ENCODE assay signal across 14 mouse cellular contexts in genomic region chrY:90743053-90743810, GRCm38 (mm10). TPM values are rescaled to one million over a fixed set of nuclear protein-coding genes. Genes with fewer than 3 reads are reported as not detected.
DNase-seq lines count a peak whose midpoint lies in the region; ATAC-seq and TF ChIP-seq lines count a peak whose summit lies in the region.
"Not testable (repeated sequence)": the region's sequence is repeated elsewhere in the genome, so short reads cannot be mapped to it uniquely, and the experiment has no call there.
"Had no signal": no experiment of that assay in that cellular context is flagged by ENCODE, and none has a peak within 500 bp of the region (broad histone marks: within the 10 kb centered on the region; RNA-seq: fewer than 3 reads in every experiment).

No protein-coding gene starts in this region.

- peaks cover 57% of the 10 kb centered on the region for H3K9me3 ChIP-seq in forebrain, embryonic 13.5 days (replicated peaks)
- peaks cover 30% of the 10 kb centered on the region for H3K9me3 ChIP-seq in hindbrain, postnatal 0 days (ENCODE audit: low read length)

- 84% methylated on average over 41 of the region's 46 CpGs for WGBS in forebrain, embryonic 13.5 days
- 85% methylated on average over 44 of the region's 46 CpGs for WGBS in hindbrain, postnatal 0 days

- H3K4me3 ChIP-seq in forebrain, embryonic 13.5 days; hindbrain, postnatal 0 days (ENCODE audit: low read length): not testable (repeated sequence)

- not testable (repeated sequence) for ATAC-seq in forebrain, embryonic 13.5 days; hindbrain, postnatal 0 days

- not testable (repeated sequence) for H3K4me2 ChIP-seq in forebrain, embryonic 13.5 days; hindbrain, postnatal 0 days (ENCODE audit: low read depth, low read length)

- peaks cover 56% of the 10 kb centered on the region for H3K36me3 ChIP-seq in forebrain, embryonic 13.5 days (ENCODE audit: poor library complexity, severe bottlenecking)
- H3K36me3 ChIP-seq in hindbrain, postnatal 0 days (ENCODE audit: insufficient read depth, low read length) = not testable (repeated sequence)

- H3K27ac ChIP-seq in forebrain, embryonic 13.5 days = peak overlapping the region; percentile 3; the same call in 1 of the 2 replicates
- H3K27ac ChIP-seq in hindbrain, postnatal 0 days = not testable (repeated sequence)

- H3K4me1 ChIP-seq in forebrain, embryonic 13.5 days; hindbrain, postnatal 0 days (ENCODE audit: insufficient read depth, low read length): not testable (repeated sequence)

- H3K9ac ChIP-seq in forebrain, embryonic 13.5 days; hindbrain, postnatal 0 days (replicated peaks; ENCODE audit: low read length): not testable (repeated sequence)

- H3K27me3 ChIP-seq in forebrain, embryonic 13.5 days; hindbrain, postnatal 0 days (ENCODE audit: insufficient read depth, low read length): not testable (repeated sequence)

- intact Hi-C loops in left cerebral cortex, postnatal 25 days (cut with DNase I) = not testable (repeated sequence)

- peak; percentile 78 for DNase-seq in NIH3T3 (ENCODE audit: low read depth)
- peak; percentile 74 for DNase-seq in cerebellum, adult 9-11 months
- DNase-seq in hindbrain, postnatal 0 days (ENCODE audit: low spot score) = peak; percentile 5
- DNase-seq in left cerebral cortex, postnatal 25 days (ENCODE audit: low spot score in 2 of 2) = peak; percentile 27 to 38
- peak; percentile 39 for DNase-seq in naive thymus-derived CD4-positive, alpha-beta T cell, adult 2 months (ENCODE audit: low read depth)
- peak; percentile 58 for DNase-seq in testis, postnatal 10 days (ENCODE audit: low spot score)

- not testable (repeated sequence) for TF ChIP-seq CTCF in hindbrain, postnatal 0 days (IDR thresholded peaks at IDR 0.05; ENCODE audit: low read depth)

RNA-seq across cellular contexts. Expression of gene Gm21860, which starts 11.4 kb away (rescaled TPM):
- polyA plus RNA-seq in forebrain, embryonic 13.5 days (2015; fragmentation: Nextera tagmentation; extraction: Ambion mirVana) = not detected in 2 replicates
- not detected in 2 replicates for total RNA-seq in hindbrain, postnatal 0 days (2014; rRNA removed)
- not detected in 2 replicates for polyA plus RNA-seq in hindbrain, postnatal 0 days (2015; fragmentation: Nextera tagmentation; extraction: Ambion mirVana)
- total RNA-seq in left cerebral cortex, postnatal 25 days (2021) = not detected
- total RNA-seq: left cerebral cortex, postnatal 36 days had no signal
- polyA plus RNA-seq: brain, embryonic 14.5 days; embryonic facial prominence, embryonic 12.5 days; heart, embryonic 10.5 days; hindbrain, embryonic 15.5 days; lung, embryonic 16.5 days; midbrain, embryonic 16.5 days had no signal

RNA-seq across cellular contexts. Expression of gene Gm47283, which starts 41.3 kb away (rescaled TPM):
- not detected in 2 replicates for polyA plus RNA-seq in forebrain, embryonic 13.5 days (2015; fragmentation: Nextera tagmentation; extraction: Ambion mirVana)
- not detected in 2 replicates for total RNA-seq in hindbrain, postnatal 0 days (2014; rRNA removed)
- not detected in 2 replicates for polyA plus RNA-seq in hindbrain, postnatal 0 days (2015; fragmentation: Nextera tagmentation; extraction: Ambion mirVana)
- total RNA-seq in left cerebral cortex, postnatal 25 days (2021) = not detected
- total RNA-seq: left cerebral cortex, postnatal 36 days had no signal
- polyA plus RNA-seq: brain, embryonic 14.5 days; embryonic facial prominence, embryonic 12.5 days; heart, embryonic 10.5 days; hindbrain, embryonic 15.5 days; lung, embryonic 16.5 days; midbrain, embryonic 16.5 days had no signal

Comparison
In these comparisons a context has a peak if more than half of its experiments do, and no peak if none do; other contexts are left out.
1. DNase-seq: peak in every context shown above with its lines; median percentile 78 in NIH3T3; 74 in cerebellum, adult 9-11 months; 58 in testis, postnatal 10 days; 39 in naive thymus-derived CD4-positive, alpha-beta T cell, adult 2 months; 32 in left cerebral cortex, postnatal 25 days; 5 in hindbrain, postnatal 0 days.